Mouse (Mus musculus) cerebellum, adult 11 months (tissue): ENCODE results near the gene Ubqln4.

Experiments
- DNase-seq: peaks from one replicate; pipeline ENCODE4 v3.0.0; 2022

The Ubqln4 gene

DNA sequence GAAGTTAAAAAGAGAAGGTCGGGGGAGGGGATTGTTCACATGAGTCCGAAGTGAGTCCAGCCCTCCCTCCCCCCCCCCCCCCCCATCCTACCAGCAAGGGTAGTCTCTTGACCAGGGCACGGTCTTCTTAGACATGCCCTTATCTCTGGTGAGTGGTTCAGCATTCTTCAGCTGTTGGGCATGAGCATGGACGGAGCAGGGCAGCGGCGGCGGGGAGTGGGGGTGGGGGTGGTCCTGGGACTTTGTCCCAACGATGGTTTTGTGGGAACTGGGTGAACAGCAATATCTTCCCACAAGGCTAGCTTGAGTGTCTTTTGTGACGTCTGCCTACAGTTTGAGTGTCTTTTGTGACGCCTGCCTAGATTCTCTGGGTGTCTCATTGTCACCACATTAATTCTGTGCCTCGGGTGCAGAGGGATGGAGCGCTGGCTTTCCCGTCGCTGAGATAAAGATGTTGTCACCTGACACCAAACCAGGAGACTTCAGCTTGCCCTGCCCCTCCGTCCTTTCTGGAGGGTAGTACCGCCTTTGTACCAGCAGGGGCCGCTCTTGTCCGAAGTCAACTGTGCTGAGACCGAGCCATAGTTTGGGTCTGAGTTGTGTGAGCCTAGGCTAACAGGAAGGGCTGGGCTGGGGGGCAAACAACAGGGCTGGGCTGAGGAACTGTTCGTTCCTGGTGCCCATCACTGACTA is 53.7 kb downstream of the Ubqln4 start:
- DNase-seq = peak; percentile 90

DNA sequence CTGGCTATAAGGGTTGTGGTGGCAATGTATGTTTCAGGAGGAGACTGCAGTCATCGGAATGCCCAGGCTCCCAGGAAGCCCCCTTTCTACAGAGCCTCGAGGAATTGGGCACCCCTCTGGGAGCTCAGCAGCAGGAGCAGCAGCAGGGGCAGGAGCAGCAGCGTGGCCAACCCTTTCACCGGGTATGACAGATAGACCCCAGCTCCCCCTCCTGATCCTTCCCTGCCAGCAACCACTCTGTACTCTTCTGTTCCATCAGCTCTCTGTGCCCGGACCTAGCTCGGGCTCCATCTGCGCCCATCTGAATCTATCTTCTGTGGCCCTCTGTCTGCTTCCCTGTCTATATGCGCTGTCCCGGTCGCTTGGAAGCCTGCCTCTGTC is 54.2 kb downstream of the Ubqln4 start:
- DNase-seq = no peak

DNA sequence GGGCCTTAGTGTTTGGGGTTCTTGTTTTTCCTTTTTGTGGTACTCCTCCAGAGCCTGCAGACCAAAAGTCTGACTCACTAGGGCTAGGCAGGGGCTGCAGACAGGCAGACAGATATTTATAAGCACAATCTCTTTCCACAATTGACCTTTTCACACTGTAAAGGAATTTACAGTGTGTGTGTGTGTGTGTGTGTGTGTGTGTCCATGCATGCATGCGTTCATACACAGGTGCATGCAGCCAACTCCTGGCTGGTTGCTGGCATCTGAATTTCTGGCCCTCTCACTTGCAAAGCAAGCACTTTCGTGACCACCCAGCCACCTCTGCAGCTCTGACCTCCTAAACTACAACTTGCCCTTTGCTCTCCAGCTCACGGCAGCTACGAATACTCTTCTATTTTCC is 55.5 kb downstream of the Ubqln4 start:
- DNase-seq = no peak

DNA sequence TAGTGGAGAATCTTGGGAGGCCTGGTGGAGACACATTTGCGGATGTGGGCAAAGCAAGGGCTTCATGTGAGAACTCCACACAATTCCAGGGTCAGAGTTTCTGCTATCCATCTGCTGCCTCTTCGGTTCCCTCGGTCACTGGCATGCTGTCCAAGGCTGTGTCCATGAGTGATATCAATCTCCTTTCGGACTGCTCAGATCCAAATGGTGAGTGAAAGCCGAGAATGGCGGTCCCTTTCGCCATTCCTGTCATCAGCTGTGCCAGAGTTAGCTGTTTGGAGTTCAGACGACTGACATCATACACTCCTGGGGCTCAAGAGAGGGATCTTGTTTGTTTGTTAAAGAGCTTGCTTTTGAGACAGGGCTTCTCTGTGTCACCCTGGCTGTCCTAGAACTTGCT is 60.9 kb downstream of the Ubqln4 start:
- DNase-seq = no peak

DNA sequence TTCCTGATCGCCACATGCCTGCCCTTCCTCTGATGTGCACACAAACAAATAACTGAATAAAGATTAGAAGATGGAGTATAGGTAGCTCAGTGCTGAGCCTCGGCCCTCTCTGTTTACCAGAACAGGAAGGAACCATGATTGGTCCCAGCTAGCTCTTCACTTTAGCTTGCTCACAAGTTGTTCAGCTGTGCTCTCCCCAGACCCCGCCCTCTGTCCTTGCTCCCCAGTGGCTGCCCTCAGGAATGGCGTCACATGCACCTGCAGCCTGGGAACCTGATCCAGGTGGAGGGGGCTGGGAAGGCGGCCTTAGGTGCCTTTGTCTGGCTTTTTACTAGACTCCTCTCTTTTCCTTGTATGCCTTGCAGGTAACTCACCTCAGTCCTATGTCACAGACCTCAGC is 61.6 kb downstream of the Ubqln4 start:
- no peak for DNase-seq

DNA sequence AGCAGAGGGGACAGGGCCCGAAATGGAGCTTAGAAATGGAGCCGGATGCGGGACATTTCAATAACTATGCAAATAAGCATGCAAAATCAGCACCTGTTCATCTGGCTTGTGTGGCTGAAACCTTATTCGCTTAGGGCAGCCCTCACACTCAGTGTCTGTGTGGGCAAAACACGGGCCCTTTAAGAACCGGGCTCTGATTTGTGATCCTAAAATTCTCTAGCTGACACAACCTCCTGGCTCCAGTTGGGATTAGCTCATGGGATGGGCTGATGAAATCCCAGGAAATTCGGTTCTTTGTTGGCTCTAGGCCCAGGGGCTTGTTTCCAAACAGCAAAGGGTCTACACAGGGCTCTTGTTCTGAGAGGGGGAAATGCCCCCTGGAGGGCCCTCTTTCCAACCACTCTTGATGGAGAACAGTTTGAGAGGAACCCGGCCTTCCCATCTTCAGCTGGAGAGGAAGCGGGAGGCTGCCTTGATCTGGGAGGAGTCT is 62.4 kb downstream of the Ubqln4 start:
- peak; percentile 66 for DNase-seq

DNA sequence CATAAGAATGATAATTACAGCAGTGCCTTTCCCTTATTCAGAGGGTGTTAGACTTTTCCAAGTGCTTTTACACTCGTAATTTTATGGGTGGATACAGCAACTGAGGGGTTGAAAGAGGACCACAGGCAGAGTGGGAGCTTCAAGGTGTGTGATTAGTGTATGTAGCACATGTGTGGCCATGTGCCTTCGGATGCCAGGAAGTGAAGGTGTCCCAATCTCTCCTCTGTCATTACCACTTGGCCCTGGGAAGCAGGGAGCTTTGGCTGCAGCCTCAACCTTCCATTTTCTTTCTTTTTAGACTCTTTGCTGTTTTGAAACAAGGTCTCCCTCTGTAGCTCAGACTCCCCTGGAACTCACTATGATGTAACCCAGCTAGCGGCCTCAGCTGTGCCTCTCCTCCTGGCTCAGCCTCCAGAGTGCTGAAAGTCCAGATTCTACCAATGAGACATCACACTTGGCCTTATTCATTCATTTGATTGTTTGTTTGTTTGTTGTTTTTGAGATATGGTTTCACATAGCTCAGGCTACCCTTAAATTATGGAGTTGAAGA is 63.5 kb downstream of the Ubqln4 start:
- no peak for DNase-seq

DNA sequence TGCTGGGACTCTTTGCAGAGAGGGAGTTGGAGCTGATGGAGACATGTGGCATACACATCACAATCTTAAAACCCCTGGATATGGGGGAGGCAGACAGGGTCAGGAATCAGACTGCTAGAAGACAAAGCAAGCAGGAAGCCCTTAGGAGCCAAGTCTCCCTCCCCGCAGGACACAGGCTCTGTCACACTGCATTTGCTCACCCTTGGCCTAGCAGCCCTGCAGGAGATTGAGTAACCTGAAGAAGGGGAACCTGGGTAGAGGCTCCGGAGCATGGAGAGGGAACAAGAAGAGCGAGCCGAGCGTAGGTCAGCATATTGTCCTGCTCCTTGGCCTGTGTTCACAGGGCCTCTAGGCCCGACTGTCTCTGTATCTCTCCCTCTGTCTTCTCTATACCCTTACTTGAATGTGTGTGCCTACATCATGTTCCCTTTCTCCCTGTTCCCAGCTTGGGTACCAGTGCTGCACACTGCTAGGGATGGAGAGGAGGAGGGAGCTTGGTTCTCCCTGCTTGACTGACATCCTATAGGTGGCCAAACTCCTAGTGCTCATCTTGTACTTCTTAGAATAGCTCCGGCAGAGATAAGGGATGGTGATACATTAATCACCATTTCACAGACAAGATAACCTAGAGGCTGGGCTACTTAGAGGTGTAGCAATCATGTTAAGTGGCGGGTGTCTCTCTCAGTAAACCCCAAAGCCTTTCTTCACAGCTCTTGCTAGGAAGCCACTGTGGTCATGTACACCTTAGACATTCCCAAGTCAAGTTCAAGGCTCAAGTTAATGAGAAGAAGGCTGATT is 64.7 kb downstream of the Ubqln4 start:
- DNase-seq = no peak
